Mouse (Mus musculus): ENCODE results near the gene Npnt. TPM values are rescaled to one million over a fixed set of nuclear protein-coding genes. Genes with fewer than 3 reads are reported as not detected.

Gene Npnt
- total and polyA plus RNA-seq, 2 experiments from 2014 or later = 0.73 to 2.1 TPM

DNA sequence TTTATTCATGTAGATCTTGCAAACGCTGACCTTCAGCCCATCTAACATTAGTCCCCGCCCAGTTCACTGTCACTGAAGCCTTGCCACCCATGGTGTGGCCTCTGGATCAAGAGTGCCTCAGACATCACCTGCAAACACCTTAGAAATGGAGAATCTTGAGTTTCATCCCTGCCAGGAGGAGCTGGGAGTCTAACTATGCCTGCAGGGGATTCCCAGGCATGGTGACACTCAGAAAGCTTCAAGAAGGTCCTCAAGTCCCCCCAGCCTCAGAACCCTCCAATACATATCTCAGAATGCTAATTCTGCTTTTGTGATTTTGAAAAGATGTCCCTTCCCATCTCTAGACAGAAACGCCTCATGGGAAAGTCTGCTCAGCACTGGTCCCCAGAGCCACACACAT lies 69.7 kb downstream of the Npnt start:
- DNase-seq (ENCODE audit: low spot score) = no peak
- 82% methylated on average over 3 of the region's 3 CpGs for WGBS
- H3K4me3 ChIP-seq (ENCODE audit: low read depth, low read length) = no peak overlapping the region
- TF ChIP-seq EP300 (IDR thresholded peaks at IDR 0.05; ENCODE audit: low read depth) = no peak
- no peak for TF ChIP-seq CTCF (IDR thresholded peaks at IDR 0.05; ENCODE audit: low read depth)
- H3K9me3 ChIP-seq (replicated peaks; ENCODE audit: control insufficient read depth, low read length) = no peaks in the 10 kb centered on the region
- H3K4me1 ChIP-seq (ENCODE audit: control insufficient read depth, insufficient read depth) = no peaks in the 10 kb centered on the region; the same call in 1 of the 2 replicates
- no peaks in the 10 kb centered on the region for H3K36me3 ChIP-seq (replicated peaks; ENCODE audit: control insufficient read depth, insufficient read depth, low read length)
- no peak overlapping the region for H3K4me2 ChIP-seq (ENCODE audit: low read depth, low read length)
- H3K27me3 ChIP-seq (ENCODE audit: control insufficient read depth, insufficient read depth, low read length) = no peaks in the 10 kb centered on the region
- no peak for ATAC-seq (ENCODE audit: insufficient read depth, low read depth)
- no peak overlapping the region for H3K27ac ChIP-seq (ENCODE audit: low read depth)
- H3K9ac ChIP-seq (replicated peaks; ENCODE audit: low read depth, low read length) = no peak overlapping the region

DNA sequence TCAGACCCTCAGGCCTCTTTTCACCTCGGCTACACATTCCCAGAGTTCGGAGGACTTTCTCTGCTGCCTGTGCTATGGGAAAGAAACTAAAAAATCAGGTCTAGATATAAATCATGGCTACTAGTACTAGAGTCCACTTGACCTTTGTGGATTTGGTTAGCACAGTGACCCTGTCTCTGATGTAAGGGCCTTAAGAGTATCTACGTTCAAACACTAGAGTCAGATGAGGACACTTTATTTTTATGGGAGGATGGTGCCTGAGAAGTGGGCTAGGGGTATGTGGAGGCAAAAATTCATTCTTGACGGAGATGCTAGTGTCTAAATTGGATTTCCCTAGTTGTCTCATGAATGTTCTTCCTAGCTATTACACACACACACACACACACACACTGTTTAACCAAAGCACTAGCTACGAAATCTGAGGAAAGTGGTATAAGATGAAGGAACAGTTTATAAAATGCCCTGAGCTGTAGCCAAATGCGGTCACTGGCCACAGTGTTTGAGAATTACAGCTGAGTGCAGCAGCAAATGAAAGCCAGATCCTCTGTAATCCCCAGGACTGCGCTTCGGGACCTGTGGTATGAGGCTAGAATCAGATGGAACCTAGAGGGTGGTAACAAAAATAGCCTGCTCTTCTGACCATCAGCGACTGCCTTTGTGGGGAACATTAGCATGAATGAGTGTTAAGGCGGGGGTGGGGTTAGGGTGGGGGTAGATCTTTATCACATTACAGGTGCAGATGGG lies 73.0 kb downstream of the Npnt start:
- TF ChIP-seq CTCF (IDR thresholded peaks at IDR 0.05; ENCODE audit: low read depth) (no peak), EP300 (IDR thresholded peaks at IDR 0.05; ENCODE audit: low read depth) (no peak)
- no peak overlapping the region for H3K27ac ChIP-seq (ENCODE audit: low read depth)
- no peak overlapping the region for H3K4me3 ChIP-seq (ENCODE audit: low read depth, low read length)
- no peaks in the 10 kb centered on the region for H3K27me3 ChIP-seq (ENCODE audit: control insufficient read depth, insufficient read depth, low read length)
- no peaks in the 10 kb centered on the region for H3K9me3 ChIP-seq (replicated peaks; ENCODE audit: control insufficient read depth, low read length)
- no peak overlapping the region for H3K4me2 ChIP-seq (ENCODE audit: low read depth, low read length)
- WGBS = 56% methylated on average over 10 of the region's 10 CpGs
- no peaks in the 10 kb centered on the region for H3K36me3 ChIP-seq (replicated peaks; ENCODE audit: control insufficient read depth, insufficient read depth, low read length)
- H3K4me1 ChIP-seq (ENCODE audit: control insufficient read depth, insufficient read depth) = no peaks in the 10 kb centered on the region; the same call in 1 of the 2 replicates
- no peak overlapping the region for H3K9ac ChIP-seq (replicated peaks; ENCODE audit: low read depth, low read length)
- ATAC-seq (ENCODE audit: insufficient read depth, low read depth) (no peak), DNase-seq (ENCODE audit: low spot score) (no peak)

DNA sequence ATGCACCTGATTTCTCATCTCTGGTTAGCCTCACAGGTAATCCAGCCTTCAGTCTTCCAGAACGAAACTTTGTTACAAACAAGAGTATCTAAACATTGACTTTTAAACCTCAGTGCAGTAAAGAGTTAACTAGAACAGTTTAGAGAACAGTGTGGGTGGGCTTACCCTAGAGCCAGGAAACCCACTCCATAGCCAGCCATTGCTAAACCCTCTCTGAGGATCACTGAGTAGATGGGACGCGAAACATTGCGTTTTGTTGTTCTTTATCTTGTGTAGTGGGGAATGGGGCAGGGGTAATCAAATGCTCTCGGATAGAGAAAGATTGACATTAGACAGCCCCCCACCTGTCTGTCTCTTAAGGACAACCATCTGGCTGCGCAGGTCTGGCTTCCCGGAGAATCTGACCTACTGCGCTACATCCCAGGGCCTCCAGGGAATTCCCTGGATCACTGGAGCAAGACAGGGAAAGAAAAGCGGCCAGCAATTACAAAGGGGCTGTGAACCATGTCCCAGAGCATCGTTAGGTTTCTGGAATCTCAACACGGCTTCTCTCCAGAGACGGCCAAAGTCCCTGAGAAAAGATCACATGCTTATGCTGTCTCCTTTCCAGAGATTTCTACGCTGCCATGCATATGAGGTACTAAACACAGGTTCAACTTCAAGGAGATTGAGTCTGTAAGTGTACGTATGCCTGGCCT lies 73.9 kb downstream of the Npnt start:
- H3K4me3 ChIP-seq (ENCODE audit: low read depth, low read length) = no peak overlapping the region
- H3K4me2 ChIP-seq (ENCODE audit: low read depth, low read length) = no peak overlapping the region
- no peak for DNase-seq (ENCODE audit: low spot score)
- H3K9me3 ChIP-seq (replicated peaks; ENCODE audit: control insufficient read depth, low read length) = no peaks in the 10 kb centered on the region
- no peaks in the 10 kb centered on the region for H3K27me3 ChIP-seq (ENCODE audit: control insufficient read depth, insufficient read depth, low read length)
- no peak overlapping the region for H3K9ac ChIP-seq (replicated peaks; ENCODE audit: low read depth, low read length)
- no peak for ATAC-seq (ENCODE audit: insufficient read depth, low read depth)
- TF ChIP-seq CTCF (IDR thresholded peaks at IDR 0.05; ENCODE audit: low read depth) (no peak), EP300 (IDR thresholded peaks at IDR 0.05; ENCODE audit: low read depth) (no peak)
- H3K36me3 ChIP-seq (replicated peaks; ENCODE audit: control insufficient read depth, insufficient read depth, low read length) = no peaks in the 10 kb centered on the region
- WGBS = 62% methylated on average over 14 of the region's 14 CpGs
- H3K27ac ChIP-seq (ENCODE audit: low read depth) = no peak overlapping the region
- peaks cover 5% of the 10 kb centered on the region; the same call in 1 of the 2 replicates for H3K4me1 ChIP-seq (ENCODE audit: control insufficient read depth, insufficient read depth)

DNA sequence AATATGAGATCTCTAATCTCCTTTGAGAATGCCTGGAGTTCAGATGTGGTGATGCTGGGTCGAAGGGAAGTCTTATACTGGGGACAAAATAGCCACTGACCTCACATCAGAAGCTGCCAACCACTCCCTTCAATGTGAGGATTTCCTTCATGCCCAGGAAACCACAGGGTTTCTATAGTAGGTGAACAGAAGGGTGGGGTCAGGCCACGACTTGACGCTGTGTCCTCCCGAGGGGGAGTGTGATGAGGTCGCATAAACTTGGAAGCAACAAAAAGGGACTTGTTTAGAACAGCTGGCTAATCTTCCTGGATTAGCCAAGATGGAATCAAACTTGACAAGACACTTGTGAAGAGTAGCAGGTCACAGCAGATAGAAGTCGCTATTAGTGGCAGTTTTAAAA lies 76.8 kb downstream of the Npnt start:
- Histone ChIP-seq H3K4me3 (ENCODE audit: low read depth, low read length) (no peak overlapping the region), H3K36me3 (replicated peaks; ENCODE audit: control insufficient read depth, insufficient read depth, low read length) (no peaks in the 10 kb centered on the region), H3K4me1 (ENCODE audit: control insufficient read depth, insufficient read depth) (peaks cover 13% of the 10 kb centered on the region), H3K27me3 (ENCODE audit: control insufficient read depth, insufficient read depth, low read length) (no peaks in the 10 kb centered on the region), H3K27ac (ENCODE audit: low read depth) (no peak overlapping the region), H3K4me2 (ENCODE audit: low read depth, low read length) (no peak overlapping the region), H3K9ac (replicated peaks; ENCODE audit: low read depth, low read length) (no peak overlapping the region), H3K9me3 (replicated peaks; ENCODE audit: control insufficient read depth, low read length) (no peaks in the 10 kb centered on the region)
- WGBS = 42% methylated on average over 6 of the region's 6 CpGs
- ATAC-seq (ENCODE audit: insufficient read depth, low read depth) (no peak), DNase-seq (ENCODE audit: low spot score) (no peak)
- TF ChIP-seq EP300 (IDR thresholded peaks at IDR 0.05; ENCODE audit: low read depth) = no peak
- TF ChIP-seq CTCF (IDR thresholded peaks at IDR 0.05; ENCODE audit: low read depth) = no peak

DNA sequence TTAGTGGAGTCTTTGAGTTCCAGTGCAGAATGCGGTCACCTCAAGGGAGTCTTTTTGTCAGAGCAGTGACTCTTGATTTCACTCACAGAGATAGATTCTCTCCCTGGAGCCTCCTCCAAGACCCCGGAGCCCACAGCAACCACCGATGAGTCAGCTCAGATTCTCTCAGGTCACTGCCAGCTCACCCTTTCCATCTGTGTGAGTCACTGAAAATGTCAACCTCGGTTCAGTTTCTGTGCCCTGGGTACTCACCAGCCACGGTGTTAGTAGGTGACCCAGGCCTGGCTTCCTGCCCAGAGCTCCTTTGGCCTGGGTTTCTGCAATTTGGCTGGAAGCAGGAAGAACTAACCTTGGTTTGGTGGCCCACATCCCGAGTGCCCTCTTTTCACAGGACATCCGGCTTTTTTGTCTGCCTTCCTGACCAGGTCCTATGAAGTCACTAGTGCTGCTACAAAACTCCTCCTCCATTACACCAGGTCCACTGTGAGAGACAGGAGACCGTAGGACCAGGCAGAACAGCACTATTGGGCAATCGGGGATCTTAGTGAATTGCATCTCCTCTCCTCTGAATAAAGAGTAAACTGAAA lies 78.7 kb downstream of the Npnt start:
- TF ChIP-seq EP300 (IDR thresholded peaks at IDR 0.05; ENCODE audit: low read depth) = no peak
- TF ChIP-seq CTCF (IDR thresholded peaks at IDR 0.05; ENCODE audit: low read depth) = no peak
- DNase-seq (ENCODE audit: low spot score) (no peak), ATAC-seq (ENCODE audit: insufficient read depth, low read depth) (peak; percentile 51)
- Histone ChIP-seq H3K9me3 (replicated peaks; ENCODE audit: control insufficient read depth, low read length) (no peaks in the 10 kb centered on the region), H3K4me2 (ENCODE audit: low read depth, low read length) (no peak overlapping the region), H3K36me3 (replicated peaks; ENCODE audit: control insufficient read depth, insufficient read depth, low read length) (no peaks in the 10 kb centered on the region), H3K4me3 (ENCODE audit: low read depth, low read length) (no peak overlapping the region), H3K4me1 (ENCODE audit: control insufficient read depth, insufficient read depth) (peaks cover 13% of the 10 kb centered on the region; the same call in 1 of the 2 replicates), H3K27ac (ENCODE audit: low read depth) (no peak overlapping the region), H3K9ac (replicated peaks; ENCODE audit: low read depth, low read length) (no peak overlapping the region), H3K27me3 (ENCODE audit: control insufficient read depth, insufficient read depth, low read length) (no peaks in the 10 kb centered on the region)
- 46% methylated on average over 9 of the region's 9 CpGs for WGBS

Data from heart, postnatal 0 days (tissue).